Mouse (Mus musculus) midbrain, embryonic 13.5 days (tissue): ENCODE results near the gene Son. TPM values are rescaled to one million over a fixed set of nuclear protein-coding genes. Genes with fewer than 3 reads are reported as not detected.

ENCODE experiments used
- ATAC-seq: fragments of 200-750 bp; cut with Nextera tagmentation; 2 replicates; pipeline ENCODE4 v1.8.0; 2017; ENCODE audit warnings: mild to moderate bottlenecking, moderate TSS enrichment, moderate library complexity
- H3K27ac ChIP-seq: fragments of 300-500 bp; sonication (generic); 2 replicates; pipeline ENCODE4 v1.5.1; 2015; ENCODE audit warnings: inconsistent platforms, mild to moderate bottlenecking, moderate library complexity
- H3K27me3 ChIP-seq: fragments of 300-500 bp; sonication (generic); 2 replicates; pipeline ENCODE4 v1.6.1; 2015; ENCODE audit warnings: mild to moderate bottlenecking, inconsistent platforms
- H3K36me3 ChIP-seq: fragments of 300-500 bp; sonication (generic); 2 replicates; pipeline ENCODE4 v1.6.1; 2015; ENCODE audit warnings: mild to moderate bottlenecking, inconsistent platforms
- H3K4me1 ChIP-seq: fragments of 300-500 bp; sonication (generic); replicated peaks from 2 replicates; pipeline ENCODE4 v1.6.1; 2015; ENCODE audit warnings: inconsistent platforms
- H3K4me2 ChIP-seq: fragments of 300-500 bp; sonication (generic); replicated peaks from 2 replicates; pipeline ENCODE4 v1.6.1; 2015; ENCODE audit warnings: moderate library complexity, mild to moderate bottlenecking, inconsistent platforms
- H3K4me3 ChIP-seq: fragments of 300-500 bp; sonication (generic); replicated peaks from 2 replicates; pipeline ENCODE4 v1.5.1; 2015; ENCODE audit warnings: mild to moderate bottlenecking, inconsistent platforms
- H3K9ac ChIP-seq: fragments of 300-500 bp; sonication (generic); replicated peaks from 2 replicates; pipeline ENCODE4 v1.6.1; 2015; ENCODE audit warnings: mild to moderate bottlenecking, inconsistent platforms
- H3K9me3 ChIP-seq: fragments of 300-500 bp; sonication (generic); 2 replicates; pipeline ENCODE4 v1.6.1; 2016; ENCODE audit warnings: mild to moderate bottlenecking, inconsistent platforms
- WGBS: fragments of 180-500 bp; shearing (Covaris S2); methylation state at CpG from one replicate; pipeline ENCODE4 v1.1.7; 2015; 5-methylcytosine and 5-hydroxymethylcytosine counted together
- polyA plus RNA-seq: library from polyadenylated mRNA; unstranded; fragments of >200 nt; fragmentation: Nextera tagmentation; extraction: Ambion mirVana; gene quantifications from 2 replicates; pipeline ENCODE4 v1.2.1, GENCODE M21; 2015

The Son gene
- polyA plus RNA-seq, 1 experiment from 2014 or later = 146 TPM

GRCm38 (mm10) chr16:91658471-91658870, 11.2 kb downstream of the Son start:
- 99% methylated on average over 5 of the region's 5 CpGs for WGBS
- ATAC-seq = no peak
- H3K9me3 ChIP-seq = no peaks in the 10 kb centered on the region
- no peak overlapping the region for H3K27ac ChIP-seq
- no peak overlapping the region for H3K9ac ChIP-seq
- H3K4me1 ChIP-seq = peaks cover 13% of the 10 kb centered on the region
- no peaks in the 10 kb centered on the region for H3K27me3 ChIP-seq
- no peak overlapping the region for H3K4me3 ChIP-seq
- H3K36me3 ChIP-seq = peaks cover 91% of the 10 kb centered on the region
- H3K4me2 ChIP-seq = no peak overlapping the region

DNA sequence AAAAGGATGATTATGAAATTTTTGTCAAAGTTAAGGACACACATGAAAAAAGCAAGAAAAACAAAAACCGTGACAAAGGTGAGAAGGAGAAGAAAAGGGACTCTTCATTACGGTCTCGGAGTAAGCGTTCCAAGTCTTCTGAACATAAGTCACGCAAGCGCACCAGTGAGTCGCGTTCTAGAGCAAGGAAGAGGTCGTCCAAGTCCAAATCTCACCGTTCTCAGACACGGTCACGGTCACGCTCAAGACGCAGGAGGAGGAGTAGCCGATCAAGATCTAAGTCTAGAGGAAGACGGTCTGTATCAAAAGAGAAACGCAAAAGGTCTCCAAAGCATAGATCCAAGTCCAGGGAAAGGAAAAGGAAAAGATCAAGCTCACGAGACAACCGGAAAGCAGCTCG, 12.5 kb downstream of the Son start:
- no peak for ATAC-seq

GRCm38 (mm10) chr16:91661397-91661796, 14.1 kb downstream of the Son start:
- WGBS = 26% methylated on average over 1 of the region's 1 CpGs
- H3K4me1 ChIP-seq = peaks cover 13% of the 10 kb centered on the region
- H3K27me3 ChIP-seq = no peaks in the 10 kb centered on the region

More for the DNA sequence above, 12.5 kb downstream of the Son start:
- no peak overlapping the region for H3K27ac ChIP-seq
- no peak overlapping the region for H3K9ac ChIP-seq
- H3K36me3 ChIP-seq = peaks cover 91% of the 10 kb centered on the region
- no peak overlapping the region for H3K4me2 ChIP-seq
- no peaks in the 10 kb centered on the region for H3K9me3 ChIP-seq
- peaks cover 13% of the 10 kb centered on the region for H3K4me1 ChIP-seq
- WGBS = 97% methylated on average over 20 of the region's 20 CpGs
- no peak overlapping the region for H3K4me3 ChIP-seq
- no peaks in the 10 kb centered on the region for H3K27me3 ChIP-seq

GRCm38 (mm10) chr16:91662336-91662735, 15.0 kb downstream of the Son start:
- H3K27me3 ChIP-seq = no peaks in the 10 kb centered on the region
- no peaks in the 10 kb centered on the region for H3K9me3 ChIP-seq
- peaks cover 90% of the 10 kb centered on the region for H3K36me3 ChIP-seq
- WGBS = 96% methylated on average over 16 of the region's 16 CpGs
- H3K4me1 ChIP-seq = peaks cover 13% of the 10 kb centered on the region
- no peak for ATAC-seq
- no peak overlapping the region for H3K9ac ChIP-seq
- H3K4me3 ChIP-seq = no peak overlapping the region
- no peak overlapping the region for H3K27ac ChIP-seq
- H3K4me2 ChIP-seq = no peak overlapping the region

More at GRCm38 (mm10) chr16:91661397-91661796, 14.1 kb downstream of the Son start:
- Histone ChIP-seq H3K36me3 (peaks cover 91% of the 10 kb centered on the region), H3K27ac (no peak overlapping the region), H3K4me2 (no peak overlapping the region), H3K9me3 (no peaks in the 10 kb centered on the region), H3K4me3 (no peak overlapping the region), H3K9ac (no peak overlapping the region)
- ATAC-seq = no peak

- Histone ChIP-seq H3K36me3 (peaks cover 83% of the 10 kb centered on the region), H3K27me3 (no peaks in the 10 kb centered on the region), H3K4me1 (peaks cover 13% of the 10 kb centered on the region), H3K9ac (no peak overlapping the region), H3K4me3 (no peak overlapping the region), H3K9me3 (no peaks in the 10 kb centered on the region), H3K27ac (no peak overlapping the region), H3K4me2 (no peak overlapping the region)
- WGBS = 96% methylated on average over 3 of the region's 3 CpGs
- ATAC-seq = no peak
These were observed 16.5 kb downstream of the Son start for GRCm38 (mm10) chr16:91663795-91664194.

DNA sequence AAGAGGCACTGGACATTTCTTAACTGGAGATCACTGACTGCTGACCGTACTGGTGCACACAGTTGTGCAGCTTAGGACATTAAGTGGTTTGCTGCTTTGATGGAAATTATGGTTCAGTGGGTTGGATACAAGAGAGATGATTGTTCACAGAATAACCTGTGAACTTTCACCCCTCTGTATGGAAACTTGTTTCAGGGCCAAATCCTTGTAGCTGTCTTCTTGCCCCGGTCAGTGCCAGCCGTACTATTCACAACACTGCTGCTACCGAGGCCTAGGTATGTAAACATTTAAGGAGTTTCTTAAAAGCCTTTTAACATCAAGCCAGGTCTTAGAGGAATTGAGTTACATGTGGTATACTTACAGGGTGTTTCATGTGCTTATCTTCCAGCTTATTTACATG, 27.2 kb downstream of the Son start:
- Histone ChIP-seq H3K4me1 (no peaks in the 10 kb centered on the region), H3K27me3 (no peaks in the 10 kb centered on the region), H3K9ac (no peak overlapping the region), H3K9me3 (no peaks in the 10 kb centered on the region), H3K4me3 (no peak overlapping the region), H3K4me2 (no peak overlapping the region), H3K27ac (no peak overlapping the region), H3K36me3 (peaks cover 79% of the 10 kb centered on the region)
- WGBS = 91% methylated on average over 4 of the region's 4 CpGs
- ATAC-seq = no peak

DNA sequence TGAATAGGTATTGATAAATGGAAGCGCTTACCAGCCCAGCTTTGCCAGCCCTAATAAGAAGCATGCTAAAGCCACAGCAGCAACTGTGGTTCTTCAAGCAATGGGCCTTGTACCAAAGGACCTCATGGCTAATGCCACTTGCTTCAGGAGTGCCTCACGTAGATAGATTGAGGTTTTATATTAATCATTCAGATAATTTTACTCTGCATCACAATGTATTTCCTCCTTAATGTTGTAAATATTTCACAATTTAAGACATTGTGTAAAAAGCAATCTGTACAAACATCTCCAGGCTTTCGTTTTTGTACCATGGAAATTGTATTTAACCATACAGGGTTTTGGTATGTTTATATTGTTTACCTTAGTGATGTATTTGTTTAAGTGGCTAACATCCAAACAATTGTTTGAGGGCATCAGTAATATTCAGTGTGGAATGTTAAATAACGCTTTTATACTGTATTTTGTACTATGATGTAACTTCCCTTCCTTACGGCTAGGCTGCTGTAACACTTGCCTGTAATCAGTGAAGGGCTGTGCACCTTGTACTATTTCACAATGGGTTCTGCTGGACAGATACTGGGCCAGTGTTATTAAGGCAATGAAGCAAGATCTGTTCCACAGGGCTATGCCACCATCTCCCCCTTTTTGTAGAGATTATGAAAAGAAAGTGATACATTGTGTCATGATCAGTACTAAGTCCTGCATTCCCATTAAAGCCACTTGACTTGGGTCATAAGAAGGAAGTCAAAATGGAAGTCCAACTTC, 31.0 kb downstream of the Son start:
- WGBS = 94% methylated on average over 5 of the region's 5 CpGs
- Histone ChIP-seq H3K36me3 (peaks cover 76% of the 10 kb centered on the region), H3K9me3 (no peaks in the 10 kb centered on the region), H3K4me2 (no peak overlapping the region), H3K9ac (no peak overlapping the region), H3K27me3 (no peaks in the 10 kb centered on the region), H3K4me3 (no peak overlapping the region), H3K4me1 (no peaks in the 10 kb centered on the region), H3K27ac (no peak overlapping the region)
- no peak for ATAC-seq

DNA sequence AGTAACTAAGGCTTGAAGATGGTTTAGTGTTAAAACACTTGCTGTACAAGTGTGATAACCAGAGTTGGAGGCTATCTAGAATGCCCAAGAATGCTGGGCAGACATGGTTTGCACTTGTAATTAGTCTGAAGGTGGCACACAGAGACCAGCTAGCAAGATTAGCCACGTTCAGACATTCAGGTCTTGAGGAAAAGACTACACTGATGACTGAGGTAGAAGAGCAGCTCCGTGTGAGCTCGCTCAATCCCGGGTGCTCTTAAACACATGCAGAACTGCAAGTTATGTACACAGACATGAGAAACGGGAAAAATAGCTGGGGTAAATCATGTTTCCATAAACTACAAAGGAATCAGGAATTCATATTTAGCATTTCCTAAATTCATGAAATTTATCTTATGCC, 33.4 kb downstream of the Son start:
- Histone ChIP-seq H3K36me3 (peaks cover 82% of the 10 kb centered on the region), H3K4me2 (no peak overlapping the region), H3K27me3 (no peaks in the 10 kb centered on the region), H3K4me1 (no peaks in the 10 kb centered on the region), H3K4me3 (no peak overlapping the region), H3K9me3 (no peaks in the 10 kb centered on the region), H3K9ac (no peak overlapping the region), H3K27ac (no peak overlapping the region)
- 85% methylated on average over 5 of the region's 5 CpGs for WGBS
- ATAC-seq = no peak

DNA sequence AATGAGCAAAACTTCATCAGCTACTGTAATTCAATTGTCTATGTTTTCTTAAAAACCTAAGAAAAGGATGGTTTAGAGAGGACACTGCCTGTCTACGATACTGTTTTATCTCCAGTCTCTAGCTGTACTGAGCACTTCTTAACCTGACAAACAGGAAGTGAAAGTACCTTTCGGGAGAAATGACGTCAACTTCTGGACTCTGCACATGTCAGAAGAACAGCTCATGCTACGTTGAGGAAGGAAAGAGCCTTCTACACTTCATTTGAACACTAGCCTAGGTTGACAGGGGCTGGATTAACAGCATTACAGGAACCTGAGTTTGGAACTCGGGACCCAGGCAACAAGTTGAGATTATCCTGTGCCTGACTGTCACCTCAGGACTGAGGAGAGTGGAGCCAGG, 38.2 kb downstream of the Son start:
- Histone ChIP-seq H3K4me1 (peaks cover 26% of the 10 kb centered on the region), H3K27ac (no peak overlapping the region), H3K9me3 (no peaks in the 10 kb centered on the region), H3K27me3 (no peaks in the 10 kb centered on the region), H3K4me2 (no peak overlapping the region), H3K4me3 (no peak overlapping the region), H3K9ac (no peak overlapping the region), H3K36me3 (peaks cover 49% of the 10 kb centered on the region)
- ATAC-seq = no peak
- 90% methylated on average over 5 of the region's 5 CpGs for WGBS

DNA sequence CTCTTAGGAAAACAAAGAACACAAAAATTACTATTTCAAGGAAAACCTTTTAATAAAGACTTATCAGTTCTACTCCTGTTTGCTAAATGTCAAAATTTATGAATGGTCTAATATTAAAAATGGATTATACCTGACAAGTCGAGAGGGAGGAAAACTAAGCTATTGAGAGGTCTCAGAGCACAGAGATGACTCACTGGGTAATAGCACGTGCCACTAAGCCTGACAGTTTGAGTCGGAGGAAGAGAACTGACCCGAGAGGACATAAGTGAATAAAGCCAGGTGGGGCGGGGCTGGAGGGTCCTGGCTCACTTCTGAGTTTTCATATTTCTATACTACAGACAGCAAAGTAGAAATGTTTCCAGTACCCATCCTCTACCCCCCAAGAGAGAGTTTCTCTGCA, 39.1 kb downstream of the Son start:
- no peak overlapping the region for H3K27ac ChIP-seq
- H3K4me3 ChIP-seq = no peak overlapping the region
- WGBS = 89% methylated on average over 5 of the region's 5 CpGs
- no peak overlapping the region for H3K4me2 ChIP-seq
- no peaks in the 10 kb centered on the region for H3K9me3 ChIP-seq
- H3K36me3 ChIP-seq = peaks cover 48% of the 10 kb centered on the region
- H3K9ac ChIP-seq = no peak overlapping the region
- peaks cover 26% of the 10 kb centered on the region for H3K4me1 ChIP-seq
- no peak for ATAC-seq
- H3K27me3 ChIP-seq = no peaks in the 10 kb centered on the region

- ATAC-seq = peak; percentile 73
- Histone ChIP-seq H3K9me3 (no peaks in the 10 kb centered on the region), H3K27me3 (no peaks in the 10 kb centered on the region), H3K4me3 (peak overlapping the region; percentile 89), H3K9ac (peak overlapping the region; percentile 93), H3K36me3 (peaks cover 35% of the 10 kb centered on the region), H3K4me1 (peaks cover 26% of the 10 kb centered on the region), H3K27ac (peak overlapping the region; percentile 91), H3K4me2 (peak overlapping the region; percentile 86)
- under 1% methylated on average over 50 of the region's 51 CpGs for WGBS
These were observed 40.8 kb downstream of the Son start for GRCm38 (mm10) chr16:91688023-91688618.

- H3K4me1 ChIP-seq = peaks cover 26% of the 10 kb centered on the region
- peak; percentile 100 for ATAC-seq
- H3K4me2 ChIP-seq = peak within 1 kb of the TSS; percentile 86
- WGBS = under 1% methylated on average over 71 of the region's 71 CpGs
- peaks cover 33% of the 10 kb centered on the region for H3K36me3 ChIP-seq
- H3K4me3 ChIP-seq = peak within 1 kb of the TSS; percentile 89
- peak within 1 kb of the TSS; percentile 93 for H3K9ac ChIP-seq
- peak within 1 kb of the TSS; percentile 91 for H3K27ac ChIP-seq
- no peaks in the 10 kb centered on the region for H3K27me3 ChIP-seq
- H3K9me3 ChIP-seq = no peaks in the 10 kb centered on the region
These were observed 41.5 kb downstream of the Son start, which contains the start of gene Donson for GRCm38 (mm10) chr16:91688619-91689334. Gene Donson (minus strand): TSS chr16:91688770.
